Mouse (Mus musculus) liver, embryonic 14.5 days (tissue): ENCODE results near the gene F830045P16Rik.

Experiments used
- CTCF ChIP-seq: IDR thresholded peaks from 2 replicates; pipeline ENCODE4 v1.5.1; 2016; ENCODE audit warnings: antibody characterized with exemption, low read depth, control low read depth
- EP300 ChIP-seq: IDR thresholded peaks from 2 replicates; pipeline ENCODE4 v1.6.1; 2016; ENCODE audit warnings: antibody characterized with exemption, low read depth

DNA sequence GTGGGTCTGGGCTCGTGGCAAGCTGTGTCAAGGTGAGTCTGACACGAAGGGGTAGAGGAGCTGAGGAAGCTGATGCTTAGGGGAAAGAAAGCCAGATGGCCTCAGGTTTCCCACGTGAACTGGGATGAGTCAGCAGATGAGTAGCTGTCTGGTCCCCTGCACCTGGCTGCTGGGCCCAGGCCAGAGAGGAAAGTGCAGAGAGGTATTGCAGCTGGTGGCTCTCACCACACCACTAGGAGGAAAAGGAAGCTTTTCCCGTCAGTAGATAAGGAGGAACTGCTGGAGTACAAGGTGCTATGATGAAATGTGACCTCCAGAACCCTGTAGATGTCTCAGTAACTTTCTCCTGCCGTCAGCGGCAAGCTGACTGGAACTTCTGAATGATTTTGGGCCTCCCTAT, 122.9 kb downstream of the F830045P16Rik start:
- TF ChIP-seq CTCF (no peak), EP300 (no peak)
